Comparison of ENCODE assay signal across 22 mouse cellular contexts in the genomic region with DNA sequence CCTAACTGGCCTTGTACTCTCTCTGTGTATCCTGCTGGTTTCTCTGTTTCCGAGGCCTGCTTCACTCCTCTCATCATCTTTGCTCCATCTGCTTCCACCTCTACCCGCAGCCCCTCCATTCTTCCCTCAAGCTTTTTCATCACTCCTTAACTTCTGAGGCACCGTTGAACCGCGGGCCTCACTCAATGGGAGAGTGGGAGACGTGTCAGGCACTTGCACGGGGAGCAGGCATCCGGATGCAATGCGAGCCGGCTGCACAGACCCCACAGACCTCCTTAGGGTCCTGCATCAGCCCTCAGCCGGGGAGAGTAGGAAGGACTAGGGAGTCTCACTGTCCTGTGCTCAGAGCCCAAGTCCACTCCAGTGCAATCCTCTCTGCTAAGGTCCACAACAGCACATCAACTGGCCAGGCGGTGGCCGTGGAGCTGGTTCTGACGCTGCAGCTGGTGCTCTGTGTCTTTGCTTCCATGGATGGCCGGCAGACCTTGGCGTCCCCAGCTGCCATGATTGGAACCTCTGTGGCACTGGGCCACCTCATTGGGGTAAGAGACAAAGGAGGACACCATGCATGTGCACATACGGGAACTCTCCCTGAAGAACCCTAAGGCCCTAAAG. TPM values are rescaled to one million over a fixed set of nuclear protein-coding genes. Genes with fewer than 3 reads are reported as not detected.
DNase-seq lines count a peak whose midpoint lies in the region; ATAC-seq and TF ChIP-seq lines count a peak whose summit lies in the region.
"Had no signal": no experiment of that assay in that cellular context is flagged by ENCODE, and none has a peak within 500 bp of the region (broad histone marks: within the 10 kb centered on the region; RNA-seq: fewer than 3 reads in every experiment).

No protein-coding gene starts in this region.

- H3K27me3 ChIP-seq in hindbrain, embryonic 10.5 days (ENCODE audit: insufficient read depth, poor library complexity, severe bottlenecking), result peaks cover 86% of the 10 kb centered on the region
- no peaks in the 10 kb centered on the region for H3K27me3 ChIP-seq in hindbrain, embryonic 16.5 days (replicated peaks; ENCODE audit: control insufficient read depth, insufficient read depth, low read length)
- H3K27me3 ChIP-seq in ES-Bruce4 (ENCODE audit: control insufficient read depth, insufficient read depth, low read length, poor library complexity, severe bottlenecking), result no peaks in the 10 kb centered on the region
- H3K27me3 ChIP-seq in cerebellum, adult 2 months (ENCODE audit: control insufficient read depth, insufficient read depth, low read length), result no peaks in the 10 kb centered on the region
- H3K27me3 ChIP-seq in hindbrain, embryonic 13.5 days, result 0 out of 2 replicates have a peak, but pooled peaks cover 19% of the 10 kb centered on the region

- no peak overlapping the region for H3K4me2 ChIP-seq in hindbrain, embryonic 16.5 days (ENCODE audit: low read length)
- no peak overlapping the region for H3K4me2 ChIP-seq in hindbrain, embryonic 13.5 days
- H3K4me2 ChIP-seq: heart, embryonic 11.5 days; limb, embryonic 15.5 days had no signal

- no peaks in the 10 kb centered on the region for H3K36me3 ChIP-seq in hindbrain, embryonic 10.5 days
- no peaks in the 10 kb centered on the region for H3K36me3 ChIP-seq in hindbrain, embryonic 16.5 days (ENCODE audit: control insufficient read depth, insufficient read depth, low read length)
- no peaks in the 10 kb centered on the region for H3K36me3 ChIP-seq in ES-Bruce4 (ENCODE audit: control insufficient read depth, insufficient read depth, low read length, poor library complexity, severe bottlenecking)
- H3K36me3 ChIP-seq in hindbrain, embryonic 13.5 days, result no peaks in the 10 kb centered on the region
- H3K36me3 ChIP-seq: G1E; limb, embryonic 15.5 days had no signal

- no peak for DNase-seq in hindbrain, embryonic 10.5 days (ENCODE audit: low spot score)
- DNase-seq in cerebellum, adult 2 months, result peak; percentile 55 to 69
- no peak for DNase-seq in liver
- DNase-seq in MN1 (ENCODE audit: low spot score), result no peak
- no peak for DNase-seq in ovary, adult 18-20 months (ENCODE audit: low spot score)
- DNase-seq: adrenal gland, postnatal 25 days; B cell, adult 2 months; gastrocnemius, postnatal 14 days; kidney, postnatal 10 days; lung, adult 18-20 months; lung, postnatal 4 days; midbrain, embryonic 14.5 days; right cerebral cortex, postnatal 14 days had no signal

- no peak for ATAC-seq in hindbrain, embryonic 16.5 days
- ATAC-seq in hindbrain, embryonic 13.5 days (ENCODE audit: low FRiP score), result no peak
- ATAC-seq: intestine, postnatal 0 days had no signal

- TF ChIP-seq POLR2A in ES-Bruce4 (IDR thresholded peaks at IDR 0.05; ENCODE audit: insufficient read depth, low read length), result no peak
- TF ChIP-seq POLR2A in cerebellum, adult 2 months (IDR thresholded peaks at IDR 0.05; ENCODE audit: borderline replicate concordance, insufficient read depth, low read length), result no peak

- H3K4me1 ChIP-seq in hindbrain, embryonic 10.5 days (replicated peaks), result peaks cover 92% of the 10 kb centered on the region
- peaks cover 21% of the 10 kb centered on the region for H3K4me1 ChIP-seq in hindbrain, embryonic 16.5 days (ENCODE audit: control insufficient read depth, insufficient read depth, low read depth, low read length)
- peaks cover 3% of the 10 kb centered on the region for H3K4me1 ChIP-seq in ES-Bruce4 (ENCODE audit: control insufficient read depth, insufficient read depth, low read length)
- peaks cover 64% of the 10 kb centered on the region for H3K4me1 ChIP-seq in cerebellum, adult 2 months (ENCODE audit: control insufficient read depth, insufficient read depth, low read length)
- H3K4me1 ChIP-seq in hindbrain, embryonic 13.5 days (replicated peaks), result peaks cover 79% of the 10 kb centered on the region

- peak overlapping the region; percentile 80 for H3K27ac ChIP-seq in hindbrain, embryonic 10.5 days
- H3K27ac ChIP-seq in hindbrain, embryonic 16.5 days (ENCODE audit: low read depth, low read length), result no peak overlapping the region
- H3K27ac ChIP-seq in ES-Bruce4 (ENCODE audit: insufficient read depth, low read length), result no peak overlapping the region
- H3K27ac ChIP-seq in cerebellum, adult 2 months (ENCODE audit: insufficient read depth, low read length), result peak overlapping the region; percentile 91
- H3K27ac ChIP-seq in hindbrain, embryonic 13.5 days, result peak overlapping the region; percentile 86
- H3K27ac ChIP-seq: limb, embryonic 15.5 days had no signal

- no peak overlapping the region for H3K9ac ChIP-seq in hindbrain, embryonic 16.5 days (ENCODE audit: low read depth, low read length)
- H3K9ac ChIP-seq in ES-Bruce4 (ENCODE audit: low read depth, poor library complexity, severe bottlenecking), result no peak overlapping the region
- no peak overlapping the region for H3K9ac ChIP-seq in hindbrain, embryonic 13.5 days
- H3K9ac ChIP-seq: limb, embryonic 15.5 days had no signal

- H3K4me3 ChIP-seq in hindbrain, embryonic 10.5 days, result no peak overlapping the region
- no peak overlapping the region for H3K4me3 ChIP-seq in hindbrain, embryonic 16.5 days (ENCODE audit: low read length)
- H3K4me3 ChIP-seq in ES-Bruce4 (ENCODE audit: low read depth, low read length), result 0 out of 2 replicates have a peak overlapping the region, but pooled peaks have one; percentile 2
- H3K4me3 ChIP-seq in cerebellum, adult 2 months (replicated peaks; ENCODE audit: insufficient read depth, low read depth, low read length), result peak overlapping the region; percentile 35
- no peak overlapping the region for H3K4me3 ChIP-seq in hindbrain, embryonic 13.5 days
- H3K4me3 ChIP-seq: erythroblast, embryonic 14.5 days; limb, embryonic 15.5 days had no signal

- TF ChIP-seq CTCF in ES-Bruce4 (IDR thresholded peaks at IDR 0.05; ENCODE audit: low read depth, low read length), result no peak
- TF ChIP-seq CTCF in cerebellum, adult 2 months (IDR thresholded peaks at IDR 0.05; ENCODE audit: borderline replicate concordance, insufficient read depth, low read depth, low read length), result no peak

- TF ChIP-seq EP300 in ES-Bruce4 (IDR thresholded peaks at IDR 0.05; ENCODE audit: insufficient read depth, low read depth, low read length), result no peak

- H3K9me3 ChIP-seq in hindbrain, embryonic 10.5 days, result no peaks in the 10 kb centered on the region
- no peaks in the 10 kb centered on the region for H3K9me3 ChIP-seq in hindbrain, embryonic 16.5 days (ENCODE audit: control insufficient read depth, low read length)
- H3K9me3 ChIP-seq in ES-Bruce4 (replicated peaks; ENCODE audit: control insufficient read depth, insufficient read depth, low read length, poor library complexity, severe bottlenecking), result no peaks in the 10 kb centered on the region
- H3K9me3 ChIP-seq in hindbrain, embryonic 13.5 days, result no peaks in the 10 kb centered on the region
- H3K9me3 ChIP-seq: G1E; limb, embryonic 15.5 days had no signal

- WGBS in hindbrain, embryonic 10.5 days, result 71% methylated on average over 17 of the region's 17 CpGs
- WGBS in hindbrain, embryonic 16.5 days, result 59% methylated on average over 17 of the region's 17 CpGs
- WGBS in cerebellum, adult 2 months, result 31% methylated on average over 17 of the region's 17 CpGs
- whole genome bisulfite sequencing in hindbrain, embryonic 13.5 days, result 53% methylated on average over 17 of the region's 17 CpGs

RNA-seq across cellular contexts. Expression of a gene that starts 1.1 kb away (rescaled TPM):
- polyA plus RNA-seq in hindbrain, embryonic 10.5 days (2016; fragmentation: Nextera tagmentation; extraction: Ambion mirVana), result 0.35 and 0.90 TPM in 2 replicates
- 0.68 and 0.70 TPM in 2 replicates for polyA plus RNA-seq in hindbrain, embryonic 16.5 days (2015; fragmentation: Nextera tagmentation; extraction: Ambion mirVana)
- polyA plus RNA-seq in ES-Bruce4 (2011; ENCODE audit: insufficient read depth, insufficient read length, low read depth, missing spikeins), result 0.32 and 0.42 TPM in 2 replicates
- 29.0 and 38.4 TPM in 2 replicates for polyA plus RNA-seq in cerebellum, adult 2 months (2012; rRNA removed)
- 2.6 and 3.2 TPM in 2 replicates for polyA plus RNA-seq in hindbrain, embryonic 13.5 days (2015; fragmentation: Nextera tagmentation; extraction: Ambion mirVana)
- polyA plus RNA-seq: erythroblast, embryonic 14.5 days; G1E; heart, embryonic 11.5 days; intestine, postnatal 0 days; limb, embryonic 15.5 days; testis, adult 2 months had no signal

RNA-seq across cellular contexts. Expression of a gene that starts 11.7 kb away (rescaled TPM):
- 0.46 and 1.6 TPM in 2 replicates for polyA plus RNA-seq in hindbrain, embryonic 10.5 days (2016; fragmentation: Nextera tagmentation; extraction: Ambion mirVana)
- polyA plus RNA-seq in hindbrain, embryonic 16.5 days (2015; fragmentation: Nextera tagmentation; extraction: Ambion mirVana), result 0.70 and 0.95 TPM in 2 replicates
- not detected in 2 replicates for polyA plus RNA-seq in ES-Bruce4 (2011; ENCODE audit: insufficient read depth, insufficient read length, low read depth, missing spikeins)
- 0.36 and 0.56 TPM in 2 replicates for polyA plus RNA-seq in cerebellum, adult 2 months (2012; rRNA removed)
- 2.1 and 2.5 TPM in 2 replicates for polyA plus RNA-seq in hindbrain, embryonic 13.5 days (2015; fragmentation: Nextera tagmentation; extraction: Ambion mirVana)
- polyA plus RNA-seq: erythroblast, embryonic 14.5 days; G1E; intestine, postnatal 0 days had no signal

RNA-seq across cellular contexts. Expression of a gene that starts 23.5 kb away (rescaled TPM):
- not detected in 2 replicates for polyA plus RNA-seq in hindbrain, embryonic 10.5 days (2016; fragmentation: Nextera tagmentation; extraction: Ambion mirVana)
- 0.11 TPM in 1 of 2 replicates, not detected in the other for polyA plus RNA-seq in hindbrain, embryonic 16.5 days (2015; fragmentation: Nextera tagmentation; extraction: Ambion mirVana)
- polyA plus RNA-seq in ES-Bruce4 (2011; ENCODE audit: insufficient read depth, insufficient read length, low read depth, missing spikeins), result not detected in 2 replicates
- polyA plus RNA-seq in cerebellum, adult 2 months (2012; rRNA removed), result 0.23 and 0.43 TPM in 2 replicates
- polyA plus RNA-seq in hindbrain, embryonic 13.5 days (2015; fragmentation: Nextera tagmentation; extraction: Ambion mirVana), result not detected in 2 replicates
- polyA plus RNA-seq: erythroblast, embryonic 14.5 days; G1E; heart, embryonic 11.5 days; intestine, postnatal 0 days; limb, embryonic 15.5 days; midbrain, embryonic 14.5 days had no signal

RNA-seq across cellular contexts. Expression of a gene that starts 49.1 kb away (rescaled TPM):
- polyA plus RNA-seq in hindbrain, embryonic 10.5 days (2016; fragmentation: Nextera tagmentation; extraction: Ambion mirVana), result 193 and 219 TPM in 2 replicates
- polyA plus RNA-seq in hindbrain, embryonic 16.5 days (2015; fragmentation: Nextera tagmentation; extraction: Ambion mirVana), result 56.7 and 64.6 TPM in 2 replicates
- 122 and 134 TPM in 2 replicates for polyA plus RNA-seq in ES-Bruce4 (2011; ENCODE audit: insufficient read depth, insufficient read length, low read depth, missing spikeins)
- 15.5 and 15.6 TPM in 2 replicates for polyA plus RNA-seq in cerebellum, adult 2 months (2012; rRNA removed)
- polyA plus RNA-seq in hindbrain, embryonic 13.5 days (2015; fragmentation: Nextera tagmentation; extraction: Ambion mirVana), result 97.6 and 102 TPM in 2 replicates

Comparison
In these comparisons a context has a peak if more than half of its experiments do, and no peak if none do; other contexts are left out.
1. H3K27ac ChIP-seq: peak in hindbrain, embryonic 10.5 days (single experiment), cerebellum, adult 2 months (single experiment) and hindbrain, embryonic 13.5 days (single experiment); none in hindbrain, embryonic 16.5 days (single experiment) and ES-Bruce4 (single experiment).
2. DNase-seq: peak in cerebellum, adult 2 months (2 of 2); none in hindbrain, embryonic 10.5 days (single experiment), liver (single experiment), MN1 (single experiment) and ovary, adult 18-20 months (single experiment).
3. H3K4me3 ChIP-seq: peak in ES-Bruce4 (single experiment) and cerebellum, adult 2 months (single experiment); none in hindbrain, embryonic 10.5 days (single experiment), hindbrain, embryonic 16.5 days (single experiment) and hindbrain, embryonic 13.5 days (single experiment).